Mouse (Mus musculus) layer of hippocampus, adult 18-20 months (tissue): ENCODE results near the gene Pde6g. TPM values are rescaled to one million over a fixed set of nuclear protein-coding genes. Genes with fewer than 3 reads are reported as not detected.

Source experiments
- DNase-seq, 2 experiments: peaks; one replicate each; pipeline ENCODE4 v3.0.0; 2022; ENCODE audit warnings: low spot score in 2 of 2
- long read RNA-seq: library from polyadenylated mRNA; stranded (forward); transcript quantifications from one replicate; pipeline ENCODE4 v2.0.0, GENCODE M21; 2021
- total RNA-seq, 2 experiments: library from RNA; stranded (reverse); gene quantifications; 2 replicates each; pipeline ENCODE4 v1.2.3; 2021

Gene Pde6g
- total RNA-seq, result under 1 TPM; 0.43 to 0.82 TPM
- long read RNA-seq, result 0 reads

GRCm38 (mm10) chr11:120453306-120453705 is at the start of gene Pde6g:
Gene Pde6g, minus strand, starts transcription at chr11:120453500.
- DNase-seq, result no peak

GRCm38 (mm10) chr11:120501701-120502100 is 48.4 kb upstream of the Pde6g start:
- DNase-seq, result no peak

- DNase-seq, result no peak
Observed at GRCm38 (mm10) chr11:120501018-120501417, 47.7 kb upstream of the Pde6g start.

- DNase-seq, result no peak
Observed at GRCm38 (mm10) chr11:120500357-120500756, 47.1 kb upstream of the Pde6g start.

- DNase-seq, result no peak
Observed at GRCm38 (mm10) chr11:120499894-120500293, 46.6 kb upstream of the Pde6g start.

GRCm38 (mm10) chr11:120498891-120499290 is 45.6 kb upstream of the Pde6g start:
- no peak for DNase-seq

- DNase-seq, result no peak
Observed at GRCm38 (mm10) chr11:120498226-120498625, 44.9 kb upstream of the Pde6g start.

GRCm38 (mm10) chr11:120497436-120497835 is 44.1 kb upstream of the Pde6g start:
- no peak for DNase-seq

GRCm38 (mm10) chr11:120493911-120494310 is 40.6 kb upstream of the Pde6g start:
- DNase-seq, result no peak

- DNase-seq, result no peak
Observed at GRCm38 (mm10) chr11:120493351-120493750, 40.1 kb upstream of the Pde6g start.

GRCm38 (mm10) chr11:120492878-120493203 is 39.5 kb upstream of the Pde6g start:
- no peak for DNase-seq

- peak in 1 of 2 experiments; percentile 21 for DNase-seq
Observed at GRCm38 (mm10) chr11:120492024-120492877, 39.0 kb upstream of the Pde6g start.

GRCm38 (mm10) chr11:120491317-120492023 is 38.2 kb upstream of the Pde6g start, which contains the start of gene Slc25a10:
Gene Slc25a10, plus strand, starts transcription at chr11:120491840.
- DNase-seq, result peak; percentile 80 to 90

GRCm38 (mm10) chr11:120490291-120491046 is 37.2 kb upstream of the Pde6g start:
- DNase-seq, result no peak

- DNase-seq, result peak; percentile 52 to 83
Observed at GRCm38 (mm10) chr11:120489054-120489761, 35.9 kb upstream of the Pde6g start.

- DNase-seq, result no peak
Observed at GRCm38 (mm10) chr11:120488516-120488915, 35.2 kb upstream of the Pde6g start.

GRCm38 (mm10) chr11:120485251-120485650 is 32.0 kb upstream of the Pde6g start:
- no peak for DNase-seq

- peak; percentile 89 to 93 for DNase-seq
Observed at GRCm38 (mm10) chr11:120484265-120484981, 31.1 kb upstream of the Pde6g start, which contains the start of gene Mrpl12. Gene Mrpl12, plus strand, starts transcription at chr11:120484613.

- no peak for DNase-seq
Observed at GRCm38 (mm10) chr11:120483448-120483934, 30.2 kb upstream of the Pde6g start.

- DNase-seq, result no peak
Observed at GRCm38 (mm10) chr11:120472052-120472451, 18.8 kb upstream of the Pde6g start.
